Mouse (Mus musculus): Measurements from ENCODE around the gene Vps35. TPM values are rescaled to one million over a fixed set of nuclear protein-coding genes. Genes with fewer than 3 reads are reported as not detected.

Gene Vps35
- polyA plus RNA-seq, 1 experiment from 2014 or later = 179 TPM

DNA sequence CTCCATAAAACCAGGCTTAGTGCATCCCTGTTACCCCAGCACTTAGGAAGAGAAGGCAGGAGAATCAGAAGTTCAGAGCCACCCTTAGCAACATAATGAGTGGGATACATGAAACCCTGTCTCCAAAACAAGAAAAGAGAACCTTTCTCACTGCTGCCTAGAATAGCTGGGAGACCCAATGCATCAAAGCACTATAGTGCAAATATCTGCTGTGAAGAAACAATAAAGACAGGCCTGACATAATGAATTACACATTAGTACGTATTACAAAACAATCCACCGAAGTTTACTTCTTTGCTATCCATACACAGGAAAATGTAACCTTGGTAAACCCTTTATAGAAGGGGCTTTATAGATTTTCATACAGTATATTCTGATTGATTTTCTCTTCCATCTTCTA is 9.0 kb upstream of the Vps35 start:
- H3K4me3 ChIP-seq = no peak overlapping the region
- no peak overlapping the region for H3K4me2 ChIP-seq
- 96% methylated on average over 2 of the region's 2 CpGs for WGBS
- no peak for ATAC-seq (ENCODE audit: low FRiP score)
- no peak overlapping the region for H3K9ac ChIP-seq
- H3K36me3 ChIP-seq = peaks cover 43% of the 10 kb centered on the region
- no peaks in the 10 kb centered on the region for H3K9me3 ChIP-seq
- no peaks in the 10 kb centered on the region for H3K4me1 ChIP-seq (replicated peaks)
- no peaks in the 10 kb centered on the region for H3K27me3 ChIP-seq
- no peak overlapping the region for H3K27ac ChIP-seq

- no peak overlapping the region for H3K4me2 ChIP-seq
- H3K4me3 ChIP-seq = no peak overlapping the region
- peaks cover 20% of the 10 kb centered on the region for H3K4me1 ChIP-seq (replicated peaks)
- H3K36me3 ChIP-seq = peaks cover 43% of the 10 kb centered on the region
- H3K9me3 ChIP-seq = no peaks in the 10 kb centered on the region
- H3K9ac ChIP-seq = no peak overlapping the region
- no peaks in the 10 kb centered on the region for H3K27me3 ChIP-seq
- 88% methylated on average over 5 of the region's 5 CpGs for WGBS
- no peak for ATAC-seq (ENCODE audit: low FRiP score)
- H3K27ac ChIP-seq = no peak overlapping the region
These were observed 3.9 kb upstream of the Vps35 start for GRCm38 (mm10) chr8:85303531-85303930.

DNA sequence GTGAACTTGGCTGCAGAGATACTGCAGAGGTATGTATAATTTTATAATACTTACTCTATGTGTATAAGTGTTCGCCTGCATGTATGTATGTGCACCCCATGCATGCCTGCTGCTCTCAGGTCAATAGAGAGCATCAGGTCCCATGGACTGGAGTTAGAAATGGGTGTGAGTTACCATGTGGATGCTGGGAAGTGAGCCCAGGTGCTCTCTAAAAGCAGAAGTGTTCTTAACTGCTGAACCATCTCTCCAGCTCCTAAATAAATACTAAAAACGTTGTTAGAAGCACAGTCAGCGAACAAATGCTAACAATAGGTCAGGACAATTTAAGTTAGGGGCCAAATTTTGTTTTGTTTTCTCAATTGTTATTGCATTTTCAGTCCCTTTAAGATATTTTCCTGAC is 3.3 kb upstream of the Vps35 start:
- no peak overlapping the region for H3K4me2 ChIP-seq
- no peaks in the 10 kb centered on the region for H3K9me3 ChIP-seq
- 91% methylated on average over 3 of the region's 3 CpGs for WGBS
- no peak for ATAC-seq (ENCODE audit: low FRiP score)
- H3K36me3 ChIP-seq = peaks cover 37% of the 10 kb centered on the region
- H3K4me3 ChIP-seq = no peak overlapping the region
- H3K27me3 ChIP-seq = no peaks in the 10 kb centered on the region
- peaks cover 25% of the 10 kb centered on the region for H3K4me1 ChIP-seq (replicated peaks)
- no peak overlapping the region for H3K27ac ChIP-seq
- H3K9ac ChIP-seq = no peak overlapping the region

DNA sequence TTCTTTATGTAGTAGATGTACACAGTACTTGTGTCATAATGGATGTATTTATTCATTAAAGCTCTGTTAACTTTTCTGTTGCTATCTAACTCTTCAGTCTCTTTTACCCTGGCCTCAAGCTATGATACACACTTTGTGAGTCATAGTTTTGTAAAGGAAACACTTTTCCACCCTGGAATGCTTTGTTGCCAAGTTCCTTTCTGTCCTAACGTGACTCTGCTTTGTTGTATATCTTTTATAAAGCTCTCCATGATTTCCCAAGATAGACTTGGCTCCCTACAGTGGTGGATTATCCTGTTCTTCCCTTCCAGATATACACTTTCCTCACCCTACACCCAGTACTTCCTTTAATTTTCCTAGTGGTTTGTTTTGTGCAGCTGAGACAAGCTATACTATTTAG is 2.3 kb upstream of the Vps35 start:
- Histone ChIP-seq H3K4me3 (no peak overlapping the region), H3K36me3 (peaks cover 32% of the 10 kb centered on the region), H3K27me3 (no peaks in the 10 kb centered on the region), H3K4me2 (no peak overlapping the region), H3K27ac (no peak overlapping the region), H3K9me3 (no peaks in the 10 kb centered on the region), H3K9ac (no peak overlapping the region), H3K4me1 (replicated peaks) (peaks cover 35% of the 10 kb centered on the region)
- no peak for ATAC-seq (ENCODE audit: low FRiP score)
- 68% methylated on average over 1 of the region's 1 CpGs for WGBS

GRCm38 (mm10) chr8:85298600-85299433 is 785 bp downstream of the Vps35 start:
- H3K36me3 ChIP-seq = peaks cover 11% of the 10 kb centered on the region
- no peaks in the 10 kb centered on the region for H3K9me3 ChIP-seq
- peak overlapping the region; percentile 66 for H3K4me2 ChIP-seq
- no peaks in the 10 kb centered on the region for H3K27me3 ChIP-seq
- peak; percentile 55 for ATAC-seq (ENCODE audit: low FRiP score)
- peak overlapping the region; percentile 99 for H3K27ac ChIP-seq
- under 1% methylated on average over 52 of the region's 53 CpGs for WGBS
- H3K9ac ChIP-seq = peak overlapping the region; percentile 93
- H3K4me1 ChIP-seq (replicated peaks) = peaks cover 35% of the 10 kb centered on the region
- H3K4me3 ChIP-seq = peak overlapping the region; percentile 93

DNA sequence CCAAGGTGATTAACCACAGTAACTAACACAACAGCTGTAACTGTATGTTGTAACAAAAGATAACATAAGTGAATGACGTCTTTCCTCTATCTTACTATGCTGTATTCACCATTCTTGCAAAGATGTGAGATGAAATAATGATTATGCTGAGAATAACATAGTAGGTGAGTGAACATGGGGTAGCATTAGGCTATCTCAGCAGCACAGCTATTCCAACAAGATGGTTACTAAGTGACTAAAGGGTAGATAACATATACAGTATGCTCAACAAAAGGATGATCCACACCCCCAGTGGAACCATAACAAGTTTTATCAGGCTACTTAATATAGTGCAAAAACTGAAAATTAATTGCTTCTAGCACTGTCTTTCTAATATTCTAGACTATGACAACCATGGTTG is 12.8 kb downstream of the Vps35 start:
- H3K9ac ChIP-seq = no peak overlapping the region
- no peaks in the 10 kb centered on the region for H3K9me3 ChIP-seq
- H3K4me2 ChIP-seq = no peak overlapping the region
- no peak overlapping the region for H3K4me3 ChIP-seq
- H3K27ac ChIP-seq = no peak overlapping the region
- 91% methylated on average over 1 of the region's 1 CpGs for WGBS
- peaks cover 58% of the 10 kb centered on the region for H3K36me3 ChIP-seq
- no peaks in the 10 kb centered on the region for H3K4me1 ChIP-seq (replicated peaks)
- no peaks in the 10 kb centered on the region for H3K27me3 ChIP-seq
- no peak for ATAC-seq (ENCODE audit: low FRiP score)

GRCm38 (mm10) chr8:85227297-85227696 is 72.3 kb downstream of the Vps35 start:
- Histone ChIP-seq H3K9ac (no peak overlapping the region), H3K4me2 (no peak overlapping the region), H3K4me1 (replicated peaks) (no peaks in the 10 kb centered on the region), H3K4me3 (no peak overlapping the region), H3K36me3 (no peaks in the 10 kb centered on the region), H3K27ac (no peak overlapping the region), H3K9me3 (no peaks in the 10 kb centered on the region), H3K27me3 (no peaks in the 10 kb centered on the region)
- 69% methylated on average over 1 of the region's 1 CpGs for WGBS
- ATAC-seq (ENCODE audit: low FRiP score) = no peak

GRCm38 (mm10) chr8:85225688-85226087 is 73.9 kb downstream of the Vps35 start, which contains the start of gene Olfr371:
Olfr371 (plus strand) TSS chr8:85225988.
- 40% methylated on average over 1 of the region's 1 CpGs for WGBS
- Histone ChIP-seq H3K27ac (no peak within 1 kb of the TSS), H3K4me1 (replicated peaks) (no peaks in the 10 kb centered on the region), H3K4me3 (no peak within 1 kb of the TSS), H3K27me3 (no peaks in the 10 kb centered on the region), H3K36me3 (no peaks in the 10 kb centered on the region), H3K4me2 (no peak within 1 kb of the TSS), H3K9me3 (no peaks in the 10 kb centered on the region), H3K9ac (no peak within 1 kb of the TSS)
- no peak for ATAC-seq (ENCODE audit: low FRiP score)

DNA sequence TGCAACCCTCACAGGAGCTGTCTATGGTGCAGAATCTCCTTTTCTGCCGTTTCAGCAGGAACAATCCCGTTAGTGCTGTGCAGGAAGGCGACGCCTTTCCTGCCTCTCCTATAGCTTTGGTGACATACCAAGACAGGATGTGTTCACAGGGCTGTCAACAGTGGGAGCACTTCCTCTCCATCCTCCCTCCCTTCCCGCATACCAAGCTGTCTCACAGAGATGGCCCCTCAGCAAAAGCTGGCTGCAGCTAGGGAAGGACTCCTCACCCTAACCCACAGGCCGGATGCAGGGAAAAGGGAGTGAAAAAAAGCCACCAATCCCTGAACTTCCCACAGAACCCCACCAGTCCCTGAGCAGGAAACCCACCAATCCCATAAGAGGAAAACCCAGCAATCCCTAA is 78.6 kb downstream of the Vps35 start:
- H3K4me3 ChIP-seq = no peak overlapping the region
- no peak overlapping the region for H3K4me2 ChIP-seq
- no peaks in the 10 kb centered on the region for H3K4me1 ChIP-seq (replicated peaks)
- H3K27ac ChIP-seq = no peak overlapping the region
- H3K27me3 ChIP-seq = no peaks in the 10 kb centered on the region
- no peaks in the 10 kb centered on the region for H3K36me3 ChIP-seq
- 56% methylated on average over 6 of the region's 6 CpGs for WGBS
- no peaks in the 10 kb centered on the region for H3K9me3 ChIP-seq
- ATAC-seq (ENCODE audit: low FRiP score) = no peak
- no peak overlapping the region for H3K9ac ChIP-seq

DNA sequence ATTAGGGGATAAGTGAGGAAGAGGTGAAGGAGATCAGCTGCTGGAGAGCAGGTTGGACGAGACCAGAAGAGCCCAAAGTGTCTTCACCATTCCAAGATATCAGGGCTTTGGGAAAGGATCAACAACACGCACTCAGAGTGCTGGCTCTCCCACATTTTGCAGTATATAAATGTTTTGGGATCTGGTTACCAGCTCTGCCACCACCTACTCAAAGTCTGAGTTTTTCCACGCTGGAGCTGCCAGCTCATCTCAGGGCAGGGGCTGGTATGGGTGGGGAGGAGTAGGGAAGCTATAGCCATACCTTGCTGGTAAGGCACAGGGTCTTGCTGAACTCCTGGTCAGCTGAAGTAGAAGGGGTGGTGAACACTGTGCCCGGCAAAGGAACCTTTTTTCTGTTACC is 79.4 kb downstream of the Vps35 start:
- WGBS = 70% methylated on average over 4 of the region's 4 CpGs
- H3K9me3 ChIP-seq = no peaks in the 10 kb centered on the region
- H3K27ac ChIP-seq = no peak overlapping the region
- H3K27me3 ChIP-seq = no peaks in the 10 kb centered on the region
- H3K9ac ChIP-seq = no peak overlapping the region
- no peak overlapping the region for H3K4me2 ChIP-seq
- no peaks in the 10 kb centered on the region for H3K4me1 ChIP-seq (replicated peaks)
- no peak for ATAC-seq (ENCODE audit: low FRiP score)
- H3K36me3 ChIP-seq = no peaks in the 10 kb centered on the region
- no peak overlapping the region for H3K4me3 ChIP-seq

Other genes starting within 250 kb of the Vps35 start
- gene Fbxw9, start 239.7 kb downstream of the Vps35 start, polyA plus RNA-seq (2015; fragmentation: Nextera tagmentation; extraction: Ambion mirVana) = 59.2 and 66.2 TPM in 2 replicates
- gene Gm5741, start 231.8 kb downstream of the Vps35 start, polyA plus RNA-seq (2015; fragmentation: Nextera tagmentation; extraction: Ambion mirVana) = 0.78 and 1.3 TPM in 2 replicates
- gene Dhps, start 228.0 kb downstream of the Vps35 start, polyA plus RNA-seq (2015; fragmentation: Nextera tagmentation; extraction: Ambion mirVana) = 90.5 and 96.4 TPM in 2 replicates
- 109 and 112 TPM in 2 replicates for gene Wdr83os, start 219.1 kb downstream of the Vps35 start, polyA plus RNA-seq (2015; fragmentation: Nextera tagmentation; extraction: Ambion mirVana)
- 50.5 and 53.0 TPM in 2 replicates for gene Wdr83, start 218.5 kb downstream of the Vps35 start, polyA plus RNA-seq (2015; fragmentation: Nextera tagmentation; extraction: Ambion mirVana)
- gene Man2b1, start 216.5 kb downstream of the Vps35 start, polyA plus RNA-seq (2015; fragmentation: Nextera tagmentation; extraction: Ambion mirVana) = 17.7 and 19.4 TPM in 2 replicates
- 3.1 and 3.4 TPM in 2 replicates for gene Zfp791, start 176.7 kb downstream of the Vps35 start, polyA plus RNA-seq (2015; fragmentation: Nextera tagmentation; extraction: Ambion mirVana)
- gene Cks1brt, start 147.9 kb downstream of the Vps35 start, polyA plus RNA-seq (2015; fragmentation: Nextera tagmentation; extraction: Ambion mirVana) = not detected in 2 replicates
- not detected in 2 replicates for gene Olfr371, start 73.8 kb downstream of the Vps35 start, polyA plus RNA-seq (2015; fragmentation: Nextera tagmentation; extraction: Ambion mirVana)
- gene Orc6, start 170 bp downstream of the Vps35 start, polyA plus RNA-seq (2015; fragmentation: Nextera tagmentation; extraction: Ambion mirVana) = 70.5 and 77.0 TPM in 2 replicates
- 0.38 and 0.39 TPM in 2 replicates for gene Mylk3, start 86.5 kb upstream of the Vps35 start, polyA plus RNA-seq (2015; fragmentation: Nextera tagmentation; extraction: Ambion mirVana)
- gene 4921524J17Rik, start 133.0 kb upstream of the Vps35 start, polyA plus RNA-seq (2015; fragmentation: Nextera tagmentation; extraction: Ambion mirVana) = 42.5 and 46.7 TPM in 2 replicates
- gene Gpt2, start 192.8 kb upstream of the Vps35 start, polyA plus RNA-seq (2015; fragmentation: Nextera tagmentation; extraction: Ambion mirVana) = 39.9 and 47.7 TPM in 2 replicates